Mouse (Mus musculus) gastrocnemius, postnatal 14 days (tissue): Measurements from ENCODE around the gene C8g. TPM values are rescaled to one million over a fixed set of nuclear protein-coding genes. Genes with fewer than 3 reads are reported as not detected.

ENCODE experiments used
- DNase-seq: peaks from one replicate; pipeline ENCODE4 v3.0.0; 2021; ENCODE audit warnings: mixed read lengths
- intact Hi-C: fragments of 180-260 bp; cut with DNase I; formaldehyde crosslinking; loops from one replicate; pipeline ENCODE4 v1.15.1; 2025; ENCODE audit warnings: low total_unique reads
- total RNA-seq, 2 experiments: library from RNA; stranded (reverse); gene quantifications; 2 replicates each; pipeline ENCODE4 v1.2.3; 2021

The C8g gene
- total RNA-seq, 2 experiments from 2014 or later, result 0.91 to 0.98 TPM

DNA sequence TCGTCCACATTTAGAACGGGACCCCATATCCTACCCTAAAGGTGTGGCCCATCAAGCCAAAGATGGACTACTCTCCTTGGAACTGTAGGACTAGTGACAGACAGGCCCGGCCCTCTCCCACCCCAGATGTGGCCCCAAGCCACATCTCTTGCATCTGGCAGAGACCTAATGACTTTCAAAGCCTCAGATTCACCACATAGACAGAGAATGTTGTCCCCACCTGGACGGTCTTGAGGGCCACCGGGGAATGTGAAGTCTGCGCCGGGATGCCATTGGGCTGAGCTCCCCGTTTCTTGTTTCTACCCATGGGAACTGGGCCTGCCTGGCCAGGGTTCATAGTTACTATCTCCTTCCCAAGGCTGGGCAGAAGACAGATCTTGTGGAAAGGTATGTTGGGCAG, 24.0 kb downstream of the C8g start:
- intact Hi-C loops, result no loop called here
- DNase-seq, result no peak

DNA sequence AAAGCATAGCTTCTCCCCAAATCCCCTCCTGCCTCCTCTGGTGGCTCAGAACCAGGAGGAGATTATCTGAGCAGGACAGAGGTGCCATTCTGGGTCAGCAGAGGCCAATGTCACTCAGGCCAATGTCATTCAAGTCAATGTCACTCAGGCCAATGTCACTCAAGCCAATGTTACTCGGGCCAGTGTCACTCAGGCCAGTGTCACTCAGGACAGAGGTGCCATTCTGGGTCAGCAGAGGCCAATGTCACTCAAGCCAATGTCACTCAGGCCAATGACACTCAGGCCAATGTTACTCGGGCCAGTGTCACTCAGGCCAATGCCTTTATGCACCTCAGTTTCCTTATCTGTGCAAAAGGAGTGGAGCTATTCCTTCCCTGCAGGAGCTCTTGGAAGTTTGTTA, 29.0 kb downstream of the C8g start:
- intact Hi-C loops, result no loop called here
- no peak for DNase-seq

DNA sequence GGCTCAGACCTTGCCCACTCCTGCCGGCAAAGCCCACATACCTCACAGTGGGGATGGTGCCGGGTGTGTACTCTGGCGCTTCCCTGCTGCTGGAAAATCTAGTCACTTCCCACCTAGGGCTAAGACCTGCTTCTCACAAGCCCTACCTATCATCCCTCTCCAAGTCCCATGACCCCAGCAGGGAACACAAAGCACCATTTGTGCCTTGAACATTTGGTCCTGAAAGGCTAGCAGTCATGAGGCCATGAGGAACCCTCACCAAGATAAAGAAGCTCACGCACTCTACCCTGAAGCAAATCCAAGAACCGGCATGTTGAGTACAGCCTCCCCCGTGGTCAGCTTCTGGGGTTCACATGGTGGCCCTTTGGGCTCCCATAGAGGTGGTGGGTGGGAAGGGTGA, 31.6 kb downstream of the C8g start, which contains the start of gene Ptgds:
TSS of gene Ptgds (minus strand) at position 78 of the 400 bp plus-strand sequence.
- intact Hi-C loops, result no loop called here
- no peak for DNase-seq

DNA sequence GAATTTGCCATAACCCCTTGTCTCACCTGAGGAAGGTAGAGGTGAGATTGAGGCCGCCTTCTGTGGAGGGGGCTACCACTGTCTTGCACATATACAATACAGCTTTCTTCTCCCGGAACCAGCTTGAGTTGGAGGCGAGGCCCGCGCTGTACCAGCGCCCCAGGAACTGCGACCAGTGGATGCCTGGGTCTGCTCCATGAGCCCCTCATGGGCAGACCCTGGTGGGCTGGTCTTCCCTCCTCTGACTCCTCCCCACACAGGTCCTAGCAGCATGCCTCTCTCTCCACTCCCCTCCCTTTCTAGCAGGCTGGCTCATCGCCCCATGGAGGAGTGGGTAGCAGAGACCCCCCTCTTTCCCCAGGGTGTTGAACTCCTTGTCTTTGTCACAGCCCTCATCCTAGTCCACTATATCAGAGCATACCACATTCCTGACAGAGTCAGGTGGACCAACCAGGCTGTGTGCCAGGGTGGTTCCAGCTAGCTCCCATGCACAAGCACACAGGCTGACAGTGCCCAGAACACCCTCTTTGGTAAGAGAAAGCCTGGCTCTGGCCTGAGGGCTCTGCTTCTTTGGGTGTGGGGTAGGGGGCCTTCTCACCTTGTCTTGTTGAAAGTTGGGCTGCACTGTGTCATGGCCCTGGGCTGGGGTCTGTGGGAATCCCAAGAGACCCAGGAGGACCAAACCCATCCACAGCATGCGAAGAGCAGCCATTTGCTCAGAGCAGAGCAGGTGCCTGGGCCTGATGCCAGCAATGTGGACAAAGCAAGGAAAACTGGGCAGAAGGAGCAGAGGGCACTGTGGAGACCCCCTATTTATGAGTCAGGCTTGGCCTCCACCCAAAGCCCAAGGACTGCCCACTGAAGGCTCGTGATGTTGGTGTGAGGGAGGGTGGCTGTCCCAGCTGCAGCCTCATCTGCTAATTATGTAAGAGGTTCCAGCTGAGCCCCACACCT, 32.3 kb downstream of the C8g start:
- DNase-seq, result no peak
- intact Hi-C loops, result no loop called here

DNA sequence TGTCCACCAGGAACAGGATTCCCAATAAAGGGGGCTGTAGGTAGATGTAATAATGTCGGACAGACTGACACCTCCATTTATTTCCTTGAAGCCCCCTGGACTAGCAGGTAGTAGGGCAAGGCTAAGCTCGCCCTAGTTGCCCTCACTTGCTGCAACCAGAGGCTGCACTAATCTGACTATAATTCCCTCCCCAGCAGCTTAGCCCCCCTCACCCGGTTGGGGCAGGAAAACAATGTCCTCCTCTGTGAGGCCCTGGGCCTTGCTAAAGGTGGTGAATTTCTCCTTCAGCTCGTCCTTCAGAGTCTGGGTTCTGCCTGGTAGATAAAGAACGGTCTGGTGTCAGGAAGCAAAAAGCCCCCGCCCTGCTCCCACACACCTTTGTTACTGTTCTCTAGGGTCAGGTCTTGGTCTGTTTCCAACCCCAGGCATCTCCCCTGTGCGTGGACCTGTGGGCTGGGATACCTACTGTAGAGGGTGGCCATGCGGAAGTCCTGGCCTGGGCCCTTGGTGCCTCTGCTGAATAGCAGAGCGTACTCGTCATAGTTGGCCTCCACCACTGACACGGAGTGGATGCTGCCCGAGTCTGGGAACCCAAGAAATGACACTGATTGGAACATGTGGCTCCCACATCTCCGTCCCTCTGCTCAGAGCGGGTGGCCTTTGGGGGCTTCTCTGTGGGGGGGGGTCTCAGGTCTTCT, 33.8 kb downstream of the C8g start:
- intact Hi-C loops, result no loop called here
- DNase-seq, result no peak

DNA sequence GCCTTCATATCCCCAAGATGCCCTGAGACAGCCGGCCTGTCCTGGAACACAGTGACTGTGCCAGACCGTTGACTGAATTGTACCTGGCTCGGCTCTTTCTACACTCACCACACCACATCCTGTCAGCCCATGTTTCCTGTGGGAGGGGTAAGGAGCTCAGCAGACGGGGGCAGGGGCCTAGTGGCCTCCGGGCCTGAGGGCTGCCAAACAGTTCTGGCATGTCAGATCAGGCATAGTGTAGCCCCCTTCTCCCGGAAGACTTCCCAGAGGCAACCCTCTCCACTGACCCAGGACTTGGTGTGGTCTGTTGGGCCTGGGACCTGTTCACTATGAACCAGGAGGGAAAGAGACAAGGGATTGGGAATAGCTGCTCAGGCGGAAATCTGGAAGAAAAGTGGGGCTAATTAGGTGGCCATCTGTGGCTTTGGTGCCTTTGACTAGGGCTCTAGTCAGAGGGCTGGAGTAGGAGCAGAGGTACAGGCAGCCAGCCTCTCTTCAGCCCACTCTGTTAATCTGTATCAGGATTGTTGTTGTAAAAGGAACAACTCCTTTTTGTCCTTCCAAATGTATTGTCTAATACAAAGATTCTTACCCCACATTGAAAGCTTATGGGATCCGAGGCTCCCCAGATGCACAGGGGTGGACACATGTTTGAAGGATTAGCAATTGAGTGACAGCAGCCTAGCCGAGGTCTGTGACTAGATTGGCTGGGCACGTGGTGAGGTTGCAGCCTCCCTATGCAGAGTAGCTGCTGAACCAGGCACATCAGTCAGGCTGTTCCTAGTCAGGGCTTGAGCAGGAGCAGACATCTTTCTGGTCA, 35.5 kb downstream of the C8g start:
- intact Hi-C loops, result no loop called here
- DNase-seq, result no peak

DNA sequence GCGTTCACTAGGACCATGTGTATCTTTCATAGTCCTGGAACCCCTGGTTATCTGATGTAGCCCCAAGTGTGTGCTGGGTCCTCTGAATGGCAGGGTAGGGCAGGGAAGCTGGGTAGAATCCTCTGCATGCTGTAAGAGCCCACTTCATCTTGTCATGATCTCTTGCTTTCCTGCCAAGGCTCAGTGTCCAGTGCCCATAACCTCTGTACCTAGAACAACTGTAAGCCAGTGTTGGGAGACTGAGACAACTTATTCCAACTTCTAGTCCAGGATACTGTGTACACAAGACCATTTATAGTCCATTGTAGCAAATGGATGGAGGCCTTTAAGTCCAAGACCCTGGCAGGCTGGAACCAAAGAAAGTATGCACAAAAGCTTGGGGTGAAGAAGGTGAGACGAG, 36.3 kb downstream of the C8g start:
- intact Hi-C loops, result no loop called here
- DNase-seq, result no peak

DNA sequence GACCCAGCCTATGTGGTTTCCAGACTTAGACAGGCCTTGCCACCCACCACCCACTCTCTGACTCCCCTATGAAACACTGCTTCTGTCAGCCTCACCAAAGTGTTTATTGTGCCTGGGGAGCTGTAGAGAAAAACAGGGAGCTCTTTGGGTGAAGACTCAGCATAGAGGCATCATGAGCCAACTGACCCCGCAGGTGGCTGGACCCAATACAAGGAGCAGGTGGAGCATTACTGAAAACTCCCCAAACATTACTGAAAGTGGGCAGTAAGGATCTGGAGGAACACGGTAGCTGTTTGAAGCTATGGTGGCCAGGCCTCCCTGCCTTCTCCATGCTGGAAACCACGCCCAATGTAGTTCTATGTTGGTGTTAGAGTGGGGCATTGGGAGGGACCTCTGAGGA, 37.9 kb downstream of the C8g start:
- intact Hi-C loops, result no loop called here
- DNase-seq, result no peak

DNA sequence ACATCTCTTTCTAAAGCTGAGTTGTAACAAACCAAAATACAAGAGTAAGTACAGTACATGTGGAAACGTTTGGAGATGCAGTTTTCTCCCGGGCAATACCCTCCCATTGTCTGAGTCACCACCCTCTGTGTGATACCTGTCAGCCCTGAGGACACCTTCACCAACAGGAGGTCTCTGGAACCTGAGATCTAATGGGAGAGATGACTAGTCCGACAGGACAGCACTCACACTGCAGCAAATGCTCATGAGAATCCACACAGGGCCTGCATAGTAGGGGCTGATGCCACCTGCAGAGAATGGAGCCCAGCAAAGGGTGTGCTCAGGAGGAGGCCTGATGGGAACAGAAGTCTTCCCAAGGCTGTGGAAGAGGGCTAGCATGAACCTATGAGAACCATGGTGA, 40.1 kb downstream of the C8g start:
- intact Hi-C loops, result no loop called here
- DNase-seq, result no peak

DNA sequence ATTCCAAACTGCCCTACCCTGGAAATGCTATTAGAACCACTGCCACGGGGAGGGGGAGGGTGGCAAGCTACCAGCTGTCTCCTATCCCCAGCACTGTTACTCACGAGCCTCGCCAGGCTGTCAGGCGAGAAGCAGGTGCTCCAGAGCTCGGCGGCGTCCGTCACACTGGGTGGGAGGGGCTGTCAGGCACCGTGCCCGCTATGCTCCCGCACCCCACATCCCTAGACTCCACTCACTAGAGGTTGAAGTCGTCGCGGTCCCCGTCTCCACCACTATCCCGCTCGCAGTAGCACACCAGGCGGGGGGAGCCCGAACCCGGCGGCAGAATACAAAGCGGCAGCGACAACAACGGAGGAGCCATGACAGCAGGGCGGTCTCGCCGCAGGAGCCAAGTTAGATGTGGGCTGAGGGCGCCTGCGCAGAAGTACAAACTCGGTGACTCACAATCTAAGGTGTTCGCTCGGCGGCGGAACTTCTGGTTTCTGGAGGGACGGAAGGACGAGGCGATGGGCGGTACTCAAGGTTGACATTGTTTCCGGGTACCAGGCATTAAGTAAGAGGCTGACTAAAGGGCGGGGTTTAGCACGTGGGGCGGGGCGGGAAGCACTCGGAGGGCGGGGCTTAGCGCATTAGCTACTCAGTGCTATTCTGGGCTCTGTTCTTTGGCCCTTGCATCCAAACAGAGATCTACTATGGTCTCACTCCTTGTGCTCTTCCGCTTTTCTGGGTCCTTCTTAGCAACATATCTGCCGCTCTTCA, 40.8 kb downstream of the C8g start, which contains the start of gene Paxx:
TSS of gene Paxx (minus strand) at position 544 of the 759 bp plus-strand sequence.
- peak; percentile 92 for DNase-seq
- intact Hi-C loops, result no loop called here

DNA sequence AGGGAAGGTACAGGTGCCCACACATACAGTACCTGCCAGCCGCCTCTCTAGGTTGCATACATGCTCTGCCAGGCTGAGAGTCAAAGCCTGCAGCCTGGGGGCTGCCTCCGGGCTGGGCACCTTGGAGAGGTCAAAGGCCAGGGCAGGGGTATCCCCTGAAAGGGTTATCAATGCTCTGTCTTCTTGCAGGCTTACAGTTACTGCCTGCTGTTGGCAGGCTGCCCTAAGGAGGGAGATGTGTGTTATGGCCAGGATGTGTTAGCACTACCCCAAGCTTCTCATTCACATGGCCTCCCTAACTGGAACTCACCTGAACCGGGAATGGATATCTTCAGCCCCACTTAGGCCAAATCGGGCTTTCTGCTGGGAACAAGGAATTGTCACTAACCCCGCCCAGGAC, 41.4 kb downstream of the C8g start:
- intact Hi-C loops, result no loop called here
- peak; percentile 28 for DNase-seq

DNA sequence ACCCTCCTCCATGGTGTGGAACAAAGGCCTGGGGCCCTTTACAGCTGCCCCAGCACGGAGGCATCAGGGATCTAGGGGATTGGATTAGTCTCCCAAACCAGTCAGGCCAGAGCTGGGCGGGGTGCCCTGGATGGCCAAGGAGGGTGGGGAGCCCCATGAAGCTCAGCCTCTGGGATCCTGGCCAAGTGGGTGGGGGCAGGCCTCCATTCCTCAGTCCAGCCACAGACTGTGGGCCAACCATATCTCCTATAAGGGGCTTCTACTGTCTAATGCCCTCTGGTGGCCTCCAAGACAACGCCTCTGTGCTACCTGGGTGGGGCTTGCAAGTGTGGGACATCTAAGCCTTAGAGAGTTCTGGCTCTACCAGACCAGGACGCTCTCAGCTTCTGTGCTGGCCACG, 42.6 kb downstream of the C8g start:
- peak; percentile 79 for DNase-seq
- intact Hi-C loops, result no loop called here

DNA sequence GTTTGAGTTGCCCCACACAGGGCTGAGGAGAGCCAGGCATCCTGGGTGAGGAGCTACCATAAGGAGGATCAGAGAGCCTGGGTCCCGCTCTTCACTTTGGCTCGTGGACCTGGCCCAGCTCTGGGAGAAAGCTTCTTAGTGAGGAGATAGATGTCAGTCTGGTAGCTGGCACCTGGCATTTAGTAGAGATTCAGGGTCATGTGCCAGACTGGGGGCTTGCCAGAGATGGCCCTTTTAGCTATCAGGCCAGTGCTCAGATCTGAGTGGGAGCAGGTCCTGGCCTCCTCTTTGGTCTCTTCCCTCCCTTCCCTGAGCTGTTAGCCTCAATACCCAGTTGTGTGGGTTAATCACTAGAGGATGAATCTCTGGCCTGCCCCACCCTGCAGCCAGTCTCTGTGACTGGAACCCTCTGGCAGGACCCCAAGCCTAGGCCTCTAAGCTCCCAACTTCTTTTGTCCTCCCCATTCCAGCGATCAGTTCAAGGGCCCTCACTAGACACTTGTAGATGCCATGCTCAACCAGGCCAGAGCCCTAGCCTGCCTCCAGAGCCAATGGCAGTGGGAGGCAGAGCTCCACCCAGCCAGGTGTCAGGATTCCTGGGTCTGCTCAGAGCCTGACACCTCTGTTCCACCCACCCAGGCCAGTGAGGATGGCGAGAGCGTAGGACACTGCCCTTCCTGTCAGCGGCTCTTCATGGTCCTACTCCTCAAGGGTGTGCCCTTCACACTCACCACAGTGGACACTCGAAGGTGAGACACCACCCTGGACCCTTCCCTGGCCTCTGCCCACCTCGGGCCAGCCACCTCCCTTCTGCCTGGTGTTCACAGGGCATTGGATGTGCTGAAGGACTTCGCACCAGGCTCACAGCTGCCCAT, 44.3 kb downstream of the C8g start:
- intact Hi-C loops, result no loop called here
- no peak for DNase-seq

DNA sequence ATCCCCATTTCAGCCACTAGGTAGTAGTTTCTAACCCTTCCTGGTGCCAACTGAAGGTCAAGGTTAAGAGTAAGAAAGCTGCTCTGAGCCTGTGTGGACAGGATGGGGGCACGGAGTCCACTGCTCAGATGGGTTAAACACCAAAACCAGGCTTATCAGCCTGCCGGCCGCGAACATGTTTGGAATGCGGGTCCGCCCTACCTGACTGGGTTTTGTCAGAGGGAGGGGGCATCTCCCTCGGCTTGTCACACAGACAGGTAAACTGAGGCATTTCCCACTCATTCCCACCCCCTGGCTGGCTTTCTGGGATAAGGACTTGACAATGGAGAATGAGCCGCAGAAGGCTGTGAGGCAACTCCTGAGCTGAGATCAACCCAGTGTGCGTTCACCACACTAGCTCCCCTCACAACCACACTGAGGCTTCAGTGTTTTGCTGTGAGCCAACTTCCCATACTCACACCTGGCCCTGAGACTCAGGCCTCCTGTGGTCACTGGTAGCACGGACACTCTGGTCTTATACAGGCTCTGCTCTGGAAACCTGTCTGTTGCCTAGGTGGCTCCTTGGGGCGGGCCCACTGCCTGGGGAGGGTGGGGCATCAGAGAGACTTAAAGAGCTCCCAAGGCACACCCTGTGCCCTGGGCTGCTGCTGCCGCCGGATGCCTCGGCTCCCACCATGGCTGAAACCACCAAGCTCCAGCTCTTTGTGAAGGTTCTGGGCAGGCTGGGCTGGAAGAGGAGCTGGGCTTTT, 45.1 kb downstream of the C8g start, which contains the start of gene Clic3:
TSS of gene Clic3 (plus strand) at position 634 of the 749 bp plus-strand sequence.
- no peak for DNase-seq
- intact Hi-C loops, result no loop called here

DNA sequence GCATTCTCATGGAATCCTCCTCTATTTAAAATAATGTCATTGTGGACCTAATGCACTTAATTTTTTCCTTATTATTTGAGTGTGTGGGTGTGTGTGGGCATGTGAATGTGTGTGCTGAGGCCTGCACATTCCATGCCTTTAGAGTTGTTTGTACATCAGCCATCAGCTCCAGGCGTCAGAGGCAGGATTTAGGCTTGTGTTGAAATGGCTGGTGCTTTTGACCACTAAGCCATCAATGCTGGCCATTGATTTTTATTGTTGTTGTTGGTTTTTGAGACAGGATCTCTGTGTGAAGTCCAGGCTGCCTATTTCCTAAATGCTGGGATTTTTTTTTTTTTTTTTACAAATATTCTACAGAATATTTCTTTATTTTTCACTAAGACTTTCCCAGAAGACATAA, 48.6 kb downstream of the C8g start:
- intact Hi-C loops, result no loop called here
- DNase-seq, result no peak

DNA sequence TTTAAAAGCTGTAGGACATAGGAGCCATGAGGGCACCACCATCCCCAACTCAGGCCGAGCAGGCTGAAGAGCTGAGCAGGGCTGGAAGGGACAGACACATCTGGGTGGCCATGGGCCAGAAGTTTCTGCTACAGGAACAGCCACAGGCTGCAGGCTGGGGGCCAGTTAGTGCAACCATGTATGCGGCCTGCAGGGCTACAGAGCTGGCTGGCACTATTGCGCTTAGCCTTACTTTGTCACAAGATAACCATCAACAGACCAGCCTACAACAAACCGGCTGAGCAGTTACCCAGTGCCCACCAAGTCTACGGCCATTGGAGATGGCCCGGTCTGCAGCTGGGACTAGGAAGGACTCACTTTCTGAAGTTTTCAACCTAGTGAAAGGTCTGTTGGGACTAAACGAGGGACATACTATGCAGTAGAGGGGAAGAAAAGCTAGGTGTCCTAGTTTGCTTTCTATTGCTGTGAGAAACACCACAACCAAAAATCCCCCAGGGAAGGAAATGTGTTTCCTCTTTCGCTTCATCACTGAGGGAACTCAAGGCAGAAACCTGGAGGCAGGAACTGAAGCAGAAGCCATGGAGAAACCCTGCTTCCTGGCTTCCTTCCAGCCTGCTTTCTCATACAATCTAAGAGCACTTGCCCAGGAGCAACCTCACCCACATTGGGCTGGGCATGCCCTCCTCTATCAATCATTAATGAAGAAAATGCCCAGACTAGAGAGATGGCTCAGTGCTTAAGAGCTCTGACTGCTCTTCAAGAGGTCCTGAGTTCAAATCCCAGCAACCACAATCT, 50.5 kb downstream of the C8g start:
- intact Hi-C loops, result no loop called here
- no peak for DNase-seq
